Mouse (Mus musculus) forebrain, embryonic 14.5 days (tissue): ENCODE measurements around the gene Zw10. TPM values are rescaled to one million over a fixed set of nuclear protein-coding genes. Genes with fewer than 3 reads are reported as not detected.

ENCODE experiments used
- ATAC-seq: fragments of 200-750 bp; cut with Nextera tagmentation; 2 replicates; pipeline ENCODE4 v1.8.0; 2017; ENCODE audit warnings: mild to moderate bottlenecking, moderate library complexity
- DNase-seq: peaks from one replicate; pipeline ENCODE4 v3.0.0-alpha.2; 2015; ENCODE audit warnings: low spot score
- H3K27ac ChIP-seq: fragments of 300-500 bp; sonication (generic); 2 replicates; pipeline ENCODE4 v1.5.1; 2014; ENCODE audit warnings: low read depth, mild to moderate bottlenecking, control low read depth, low read length, moderate library complexity
- H3K27me3 ChIP-seq: fragments of 300-500 bp; sonication (generic); replicated peaks from 2 replicates; pipeline ENCODE4 v1.6.1; 2014; ENCODE audit warnings: low read length, control low read depth, mixed read lengths; ENCODE audit not compliant: control insufficient read depth, insufficient read depth
- H3K36me3 ChIP-seq: fragments of 300-500 bp; sonication (generic); 2 replicates; pipeline ENCODE4 v1.6.1; 2014; ENCODE audit warnings: low read length, control low read depth; ENCODE audit not compliant: control insufficient read depth, insufficient read depth
- H3K4me1 ChIP-seq: fragments of 300-500 bp; sonication (generic); 2 replicates; pipeline ENCODE4 v1.6.1; 2014; ENCODE audit warnings: antibody characterized with exemption, low read length, control low read depth; ENCODE audit not compliant: control insufficient read depth, insufficient read depth
- H3K4me2 ChIP-seq: fragments of 300-500 bp; sonication (generic); 2 replicates; pipeline ENCODE4 v1.6.1; 2014; ENCODE audit warnings: mild to moderate bottlenecking, control low read depth, low read length
- H3K4me3 ChIP-seq: fragments of 300-500 bp; sonication (generic); 2 replicates; pipeline ENCODE4 v1.5.1; 2014; ENCODE audit warnings: low read depth, low read length, control low read depth
- H3K9ac ChIP-seq: fragments of 300-500 bp; sonication (generic); 2 replicates; pipeline ENCODE4 v1.6.1; 2014; ENCODE audit warnings: mild to moderate bottlenecking, low read length, control low read depth, moderate library complexity
- H3K9me3 ChIP-seq: fragments of 300-500 bp; sonication (generic); replicated peaks from 2 replicates; pipeline ENCODE4 v1.6.1; 2016; ENCODE audit warnings: low read length, control low read depth, mixed read lengths; ENCODE audit not compliant: control insufficient read depth
- WGBS: fragments of 180-500 bp; shearing (Covaris S2); extraction: QIAGEN DNeasy Blood & Tissue Kit; methylation state at CpG from one replicate; pipeline ENCODE4 v1.1.7; 2014; 5-methylcytosine and 5-hydroxymethylcytosine counted together
- polyA plus RNA-seq: library from polyadenylated mRNA; unstranded; fragments of >200 nt; fragmentation: Nextera tagmentation; extraction: Ambion mirVana; gene quantifications from 2 replicates; pipeline ENCODE4 v1.2.1, GENCODE M21; 2014

Gene Zw10
- polyA plus RNA-seq, 1 experiment from 2014 or later = 33.0 TPM

GRCm38 (mm10) chr9:49076847-49077246, 21.4 kb downstream of the Zw10 start:
- no peak overlapping the region for H3K9ac ChIP-seq
- H3K4me3 ChIP-seq = no peak overlapping the region
- no peak overlapping the region for H3K27ac ChIP-seq
- WGBS = 98% methylated on average over 3 of the region's 3 CpGs
- no peaks in the 10 kb centered on the region for H3K27me3 ChIP-seq
- H3K36me3 ChIP-seq = peaks cover 67% of the 10 kb centered on the region
- no peak for DNase-seq
- H3K4me2 ChIP-seq = no peak overlapping the region
- no peaks in the 10 kb centered on the region for H3K4me1 ChIP-seq
- no peaks in the 10 kb centered on the region for H3K9me3 ChIP-seq
- ATAC-seq = no peak

- no peaks in the 10 kb centered on the region for H3K27me3 ChIP-seq
- H3K4me3 ChIP-seq = no peak within 1 kb of the TSS
- ATAC-seq (no peak), DNase-seq (no peak)
- H3K27ac ChIP-seq = no peak within 1 kb of the TSS
- peaks cover 36% of the 10 kb centered on the region for H3K36me3 ChIP-seq
- H3K9me3 ChIP-seq = no peaks in the 10 kb centered on the region
- 58% methylated on average over 5 of the region's 5 CpGs for WGBS
- H3K4me2 ChIP-seq = no peak within 1 kb of the TSS
- H3K9ac ChIP-seq = no peak within 1 kb of the TSS
- no peaks in the 10 kb centered on the region for H3K4me1 ChIP-seq
Observed at GRCm38 (mm10) chr9:49081107-49081506, 25.7 kb downstream of the Zw10 start, which contains the start of gene Tmprss5. Gene Tmprss5 (plus strand): TSS chr9:49081260.

GRCm38 (mm10) chr9:49081561-49081960, 26.1 kb downstream of the Zw10 start:
- H3K9me3 ChIP-seq = no peaks in the 10 kb centered on the region
- H3K4me1 ChIP-seq = no peaks in the 10 kb centered on the region
- H3K4me2 ChIP-seq = no peak overlapping the region
- H3K9ac ChIP-seq = no peak overlapping the region
- 6% methylated on average over 4 of the region's 4 CpGs for WGBS
- H3K27me3 ChIP-seq = no peaks in the 10 kb centered on the region
- ATAC-seq (peak; percentile 52; the same call in 1 of the 2 replicates), DNase-seq (peak; percentile 90)
- no peak overlapping the region for H3K27ac ChIP-seq
- H3K4me3 ChIP-seq = no peak overlapping the region
- H3K36me3 ChIP-seq = peaks cover 36% of the 10 kb centered on the region

- ATAC-seq (no peak), DNase-seq (peak; percentile 32)
- H3K4me2 ChIP-seq = no peak overlapping the region
- no peak overlapping the region for H3K27ac ChIP-seq
- H3K36me3 ChIP-seq = 0 out of 2 replicates have a peak, but pooled peaks cover 2% of the 10 kb centered on the region
- H3K4me1 ChIP-seq = peaks cover 7% of the 10 kb centered on the region; the same call in 1 of the 2 replicates
- H3K9me3 ChIP-seq = no peaks in the 10 kb centered on the region
- WGBS = 7% methylated on average over 11 of the region's 11 CpGs
- H3K9ac ChIP-seq = no peak overlapping the region
- no peaks in the 10 kb centered on the region for H3K27me3 ChIP-seq
- H3K4me3 ChIP-seq = no peak overlapping the region
Observed at GRCm38 (mm10) chr9:49087317-49087716, 31.9 kb downstream of the Zw10 start.

- Histone ChIP-seq H3K9ac (no peak overlapping the region), H3K4me2 (no peak overlapping the region), H3K4me1 (peaks cover 8% of the 10 kb centered on the region), H3K27me3 (no peaks in the 10 kb centered on the region), H3K27ac (no peak overlapping the region), H3K4me3 (no peak overlapping the region), H3K9me3 (no peaks in the 10 kb centered on the region), H3K36me3 (no peaks in the 10 kb centered on the region)
- WGBS = 94% methylated on average over 3 of the region's 3 CpGs
- ATAC-seq (no peak), DNase-seq (no peak)
Observed at GRCm38 (mm10) chr9:49098871-49099270, 43.5 kb downstream of the Zw10 start.

- no peak overlapping the region for H3K4me3 ChIP-seq
- peaks cover 8% of the 10 kb centered on the region for H3K4me1 ChIP-seq
- H3K9ac ChIP-seq = no peak overlapping the region
- peak; percentile 88 for ATAC-seq
- WGBS = 0% methylated on average over 1 of the region's 1 CpGs
- no peak overlapping the region for H3K4me2 ChIP-seq
- no peaks in the 10 kb centered on the region for H3K27me3 ChIP-seq
- H3K36me3 ChIP-seq = no peaks in the 10 kb centered on the region
- peak; percentile 81 for DNase-seq
- no peaks in the 10 kb centered on the region for H3K9me3 ChIP-seq
- no peak overlapping the region for H3K27ac ChIP-seq
Observed at GRCm38 (mm10) chr9:49102328-49102727, 46.9 kb downstream of the Zw10 start.

GRCm38 (mm10) chr9:49109101-49109500, 53.7 kb downstream of the Zw10 start:
- Histone ChIP-seq H3K4me2 (no peak overlapping the region), H3K36me3 (no peaks in the 10 kb centered on the region), H3K27me3 (no peaks in the 10 kb centered on the region), H3K4me3 (no peak overlapping the region), H3K9ac (no peak overlapping the region), H3K9me3 (no peaks in the 10 kb centered on the region), H3K27ac (no peak overlapping the region), H3K4me1 (no peaks in the 10 kb centered on the region)
- no peak for ATAC-seq
- 67% methylated on average over 7 of the region's 7 CpGs for WGBS
- DNase-seq = no peak

- 42% methylated on average over 6 of the region's 6 CpGs for WGBS
- Histone ChIP-seq H3K27ac (no peak overlapping the region), H3K27me3 (no peaks in the 10 kb centered on the region), H3K4me2 (no peak overlapping the region), H3K4me1 (no peaks in the 10 kb centered on the region), H3K9ac (no peak overlapping the region), H3K36me3 (no peaks in the 10 kb centered on the region), H3K9me3 (no peaks in the 10 kb centered on the region), H3K4me3 (no peak overlapping the region)
- DNase-seq = no peak
- no peak for ATAC-seq
Observed at GRCm38 (mm10) chr9:49110476-49111220, 55.2 kb downstream of the Zw10 start.

- DNase-seq = no peak
- H3K9me3 ChIP-seq = no peaks in the 10 kb centered on the region
- no peak for ATAC-seq
- WGBS = 98% methylated on average over 5 of the region's 5 CpGs
- H3K27ac ChIP-seq = no peak overlapping the region
- no peak overlapping the region for H3K4me3 ChIP-seq
- no peaks in the 10 kb centered on the region for H3K36me3 ChIP-seq
- no peaks in the 10 kb centered on the region for H3K4me1 ChIP-seq
- no peaks in the 10 kb centered on the region for H3K27me3 ChIP-seq
- H3K9ac ChIP-seq = no peak overlapping the region
- no peak overlapping the region for H3K4me2 ChIP-seq
Observed at GRCm38 (mm10) chr9:49111296-49111695, 55.9 kb downstream of the Zw10 start.
